Mouse (Mus musculus) left cerebral cortex, postnatal 25 days (tissue): ENCODE measurements around the gene Sh3gl1. TPM values are rescaled to one million over a fixed set of nuclear protein-coding genes. Genes with fewer than 3 reads are reported as not detected.
A peak's percentile ranks its signal among the peaks of the same experiment; 100 is the strongest.
"Not testable (repeated sequence)": the region's sequence is repeated elsewhere in the genome, so short reads cannot be mapped to it uniquely, and the experiment has no call there.

Experiments used
- DNase-seq, 2 experiments: peaks; one replicate each; pipeline ENCODE4 v3.0.0; 2022; ENCODE audit warnings: low spot score in 2 of 2, mixed read lengths in 1 of 2
- intact Hi-C: fragments of 180-260 bp; cut with DNase I; formaldehyde crosslinking; loops from one replicate; pipeline ENCODE4 v1.15.1; 2025
- total RNA-seq, 2 experiments: library from RNA; stranded (reverse); gene quantifications; 2 replicates each; pipeline ENCODE4 v1.2.3; 2021

The Sh3gl1 gene
- total RNA-seq, result 10 to 100 TPM; 44.5 to 47.8 TPM

GRCm38 (mm10) chr17:56036176-56036900 lies at the start of gene Sh3gl1:
Gene Sh3gl1 (minus strand): TSS chr17:56036635.
- intact Hi-C loops, result loop anchor here (1.0 to 2.0 kb wide), 2 partner anchors 27 to 38 kb away; partner anchors contain the start of gene Ubxn6
- DNase-seq, result peak; percentile 99 to 100

- intact Hi-C loops, result loop anchor here (5.0 kb wide), 1 partner anchor 176 kb away; the partner anchor contains the start of gene Fem1a
- peak; percentile 64 to 69 for DNase-seq
Measured at GRCm38 (mm10) chr17:56080781-56081585, 44.5 kb upstream of the Sh3gl1 start.

GRCm38 (mm10) chr17:56079921-56080320 lies 43.5 kb upstream of the Sh3gl1 start:
- intact Hi-C loops, result loop anchor here (5.0 kb wide), 2 partner anchors 123 to 177 kb away; partner anchors contain the start of genes Fem1a and Yju2
- no peak for DNase-seq

GRCm38 (mm10) chr17:56078880-56079795 lies 42.7 kb upstream of the Sh3gl1 start, which contains the start of gene Hdgfl2:
Gene Hdgfl2 (plus strand): TSS chr17:56079634.
- intact Hi-C loops, result loop anchor here (5.0 kb wide), 1 partner anchor 122 kb away; the partner anchor contains the start of gene Yju2
- peak; percentile 99 to 100 for DNase-seq

GRCm38 (mm10) chr17:56078361-56078760 lies 41.9 kb upstream of the Sh3gl1 start:
- intact Hi-C loops, result loop anchor here (5.0 kb wide), 1 partner anchor 121 kb away; the partner anchor contains the start of gene Yju2
- DNase-seq, result not testable (repeated sequence)

GRCm38 (mm10) chr17:56077523-56077922 lies 41.1 kb upstream of the Sh3gl1 start:
- no peak for DNase-seq
- intact Hi-C loops, result loop anchor here (5.0 kb wide), 1 partner anchor 120 kb away; the partner anchor contains the start of gene Yju2

- intact Hi-C loops, result loop anchor here (2.0 to 5.0 kb wide), 2 partner anchors 38 to 118 kb away; partner anchors contain the start of genes Sh3gl1 and Yju2
- peak; percentile 99 for DNase-seq
Measured at GRCm38 (mm10) chr17:56074827-56075208, 38.4 kb upstream of the Sh3gl1 start, which contains the start of gene Ubxn6. Gene Ubxn6 (minus strand): TSS chr17:56075028.

GRCm38 (mm10) chr17:56074097-56074826 lies 37.8 kb upstream of the Sh3gl1 start:
- intact Hi-C loops, result loop anchor here (2.0 kb wide), 1 partner anchor 37 kb away; the partner anchor contains the start of gene Sh3gl1
- peak; percentile 59 to 60 for DNase-seq

GRCm38 (mm10) chr17:56072243-56072642 lies 35.8 kb upstream of the Sh3gl1 start:
- intact Hi-C loops, result no loop called here
- DNase-seq, result no peak

- DNase-seq, result no peak
- intact Hi-C loops, result no loop called here
Measured at GRCm38 (mm10) chr17:56071126-56071525, 34.7 kb upstream of the Sh3gl1 start.

GRCm38 (mm10) chr17:56069066-56069465 lies 32.6 kb upstream of the Sh3gl1 start:
- DNase-seq, result no peak
- intact Hi-C loops, result no loop called here

- intact Hi-C loops, result no loop called here
- DNase-seq, result no peak
Measured at GRCm38 (mm10) chr17:56066451-56066850, 30.0 kb upstream of the Sh3gl1 start.

- intact Hi-C loops, DNase-seq: not testable (repeated sequence)
Measured at GRCm38 (mm10) chr17:56065715-56066114, 29.3 kb upstream of the Sh3gl1 start.

GRCm38 (mm10) chr17:56062081-56062480 lies 25.6 kb upstream of the Sh3gl1 start:
- intact Hi-C loops, result no loop called here
- no peak for DNase-seq

GRCm38 (mm10) chr17:56057381-56058120 lies 21.1 kb upstream of the Sh3gl1 start:
- intact Hi-C loops, result no loop called here

GRCm38 (mm10) chr17:56055945-56056678 lies 19.7 kb upstream of the Sh3gl1 start:
- DNase-seq, result no peak
- intact Hi-C loops, result no loop called here

More at GRCm38 (mm10) chr17:56057381-56058120, 21.1 kb upstream of the Sh3gl1 start:
- DNase-seq, result no peak

GRCm38 (mm10) chr17:56054938-56055337 lies 18.5 kb upstream of the Sh3gl1 start:
- no peak for DNase-seq
- intact Hi-C loops, result no loop called here
